Mouse (Mus musculus): ENCODE results near the gene Ankrd52.

DNA sequence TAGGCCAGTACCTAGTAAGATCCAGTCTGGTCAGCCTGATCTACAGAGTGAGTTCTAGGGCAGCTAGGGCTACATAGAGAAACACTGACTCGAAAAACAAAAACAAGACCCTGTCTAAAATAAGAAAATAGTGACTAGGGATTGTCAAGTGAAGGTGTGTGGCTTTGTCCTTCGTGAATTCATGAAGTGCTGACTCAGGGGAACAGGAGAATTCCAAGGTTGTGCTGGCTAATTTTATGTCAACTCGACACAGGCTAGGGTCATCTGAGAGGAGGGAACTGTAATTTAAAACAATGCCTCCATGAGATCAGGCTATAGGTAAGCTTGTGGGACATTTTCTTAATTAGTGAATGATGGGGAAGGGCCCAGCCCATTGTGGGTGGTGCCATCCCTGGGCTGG is 77.6 kb downstream of the Ankrd52 start:
- TF ChIP-seq EP300 (optimal IDR thresholded peaks at IDR 0.05) (no peak), CTCF (IDR thresholded peaks at IDR 0.05; ENCODE audit: low read depth) (no peak)
